Mouse (Mus musculus) central nervous system, embryonic 11.5 days (tissue): ENCODE data around the gene Wipi2. TPM values are rescaled to one million over a fixed set of nuclear protein-coding genes. Genes with fewer than 3 reads are reported as not detected.

Source experiments
- polyA plus RNA-seq: library from polyadenylated mRNA; depleted of rRNA; stranded (reverse); fragments of >200 nt; gene quantifications from 2 replicates; pipeline ENCODE4 v1.2.3, GENCODE M21; 2012; rRNA removed

Gene Wipi2
- polyA plus RNA-seq: 44.2 and 52.7 TPM in 2 replicates

GRCm38 (mm10) chr5:142627398-142627797, at the start of gene Wipi2:
Gene Wipi2 (plus strand): TSS chr5:142627698.

GRCm38 (mm10) chr5:142608259-142608988, 19.1 kb upstream of the Wipi2 start, which contains the start of gene Mmd2:
Gene Mmd2 (minus strand): TSS chr5:142608800.

GRCm38 (mm10) chr5:142692248-142692647, 64.8 kb downstream of the Wipi2 start, which contains the start of gene Slc29a4:
Gene Slc29a4 (plus strand): TSS chr5:142692512.

Other genes starting within 250 kb of the Wipi2 start
- gene Foxk1, start 226.2 kb upstream of the Wipi2 start, polyA plus RNA-seq: 13.6 and 15.6 TPM in 2 replicates
- 17.3 and 19.7 TPM in 2 replicates for gene Ap5z1, start 163.8 kb upstream of the Wipi2 start, polyA plus RNA-seq
- 0.22 and 0.34 TPM in 2 replicates for gene Papolb, start 97.6 kb upstream of the Wipi2 start, polyA plus RNA-seq
- 4.3 and 4.8 TPM in 2 replicates for gene Radil, start 76.6 kb upstream of the Wipi2 start, polyA plus RNA-seq
- 3.4 and 3.6 TPM in 2 replicates for gene Mmd2, start 18.9 kb upstream of the Wipi2 start, polyA plus RNA-seq
- gene Slc29a4, start 64.8 kb downstream of the Wipi2 start, polyA plus RNA-seq: 26.7 and 30.3 TPM in 2 replicates
- 52.4 and 97.8 TPM in 2 replicates for gene Tnrc18, start 190.0 kb downstream of the Wipi2 start, polyA plus RNA-seq